Mouse (Mus musculus) spleen, adult 2 months (tissue): ENCODE results near the gene Nab1.

ENCODE experiments used
- CTCF ChIP-seq: fragments of 200-500 bp; IDR thresholded peaks from 2 replicates; pipeline ENCODE4 v1.5.1; 2011; ENCODE audit warnings: mild to moderate bottlenecking, inconsistent platforms; ENCODE audit not compliant: insufficient read depth, insufficient read length, insufficient replicate concordance; ENCODE audit errors: extremely low read depth
- POLR2A ChIP-seq: fragments of 200-500 bp; IDR thresholded peaks from 2 replicates; pipeline ENCODE4 v1.6.1; 2011; ENCODE audit warnings: low read depth, low read length, inconsistent platforms

DNA sequence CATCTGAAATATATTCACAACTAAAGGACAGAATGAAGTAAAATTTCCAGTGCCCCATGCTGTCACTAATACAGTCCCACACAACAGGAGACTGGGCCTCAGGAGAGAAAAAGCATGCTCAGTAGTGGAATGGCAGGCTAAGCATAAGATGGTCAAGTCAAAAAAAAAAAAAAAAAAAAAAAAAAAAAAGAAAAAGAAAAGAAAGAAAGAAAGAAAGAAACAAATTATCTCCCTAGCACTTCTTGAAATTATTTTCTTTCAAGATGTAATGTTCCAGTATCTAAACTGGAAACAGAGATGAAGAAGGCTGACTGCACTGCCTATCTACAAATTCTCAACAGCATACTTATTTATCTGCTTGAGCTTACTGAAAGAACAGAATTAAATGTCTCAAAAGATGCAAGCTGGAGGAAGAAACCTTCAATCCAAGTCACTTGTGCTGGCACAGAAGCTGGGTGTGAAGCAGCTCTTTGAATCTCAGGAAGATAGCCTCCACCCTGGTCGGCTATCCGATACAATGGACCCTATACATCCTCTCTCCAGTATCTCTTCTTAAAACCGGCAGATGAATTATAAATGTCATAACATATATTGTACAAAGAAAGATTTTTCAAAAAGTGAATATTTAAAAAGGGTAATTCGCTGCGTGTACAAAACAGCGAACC lies 1.6 kb downstream of the Nab1 start:
- TF ChIP-seq POLR2A, result no peak
- no peak for TF ChIP-seq CTCF
